Mouse (Mus musculus) spleen, adult 2 months (tissue): ENCODE measurements at regions not wholly inside any gene's neighbourhood (a gene's known extent, or its start where the extent isn't known, plus 50 kb on each side); places are given as distances from the start of the nearest gene placed in this dataset.

Experiments
- CTCF ChIP-seq: fragments of 200-500 bp; IDR thresholded peaks from 2 replicates; pipeline ENCODE4 v1.5.1; 2011; ENCODE audit warnings: mild to moderate bottlenecking, inconsistent platforms; ENCODE audit not compliant: insufficient read depth, insufficient read length, insufficient replicate concordance; ENCODE audit errors: extremely low read depth
- POLR2A ChIP-seq: fragments of 200-500 bp; IDR thresholded peaks from 2 replicates; pipeline ENCODE4 v1.6.1; 2011; ENCODE audit warnings: low read depth, low read length, inconsistent platforms

- TF ChIP-seq CTCF (no peak), POLR2A (no peak)
Observed at GRCm38 (mm10) chr3:103464181-103464580, 110.8 kb upstream of the Syt6 start.
